Mouse (Mus musculus) MEL (cell line): ENCODE measurements at regions not wholly inside any gene's neighbourhood (a gene's known extent, or its start where the extent isn't known, plus 50 kb on each side); places are given as distances from the start of the nearest gene placed in this dataset.

Source experiments
- DNase-seq: peaks from one replicate; pipeline ENCODE4 v3.0.0; 2011; ENCODE audit warnings: low read depth, low spot score
- H3K27ac ChIP-seq: 2 replicates; pipeline ENCODE4 v1.5.1; 2012; ENCODE audit warnings: low read depth, mild to moderate bottlenecking, control low read depth, low read length, moderate library complexity; ENCODE audit not compliant: control insufficient read depth
- H3K27me3 ChIP-seq, 2 experiments: fragments of 150-350 bp in 1 of 2; sonication (generic) in 1 of 2; 2 replicates each; pipeline ENCODE4 v1.6.1; 2012; ENCODE audit warnings: low read length in 2 of 2, mild to moderate bottlenecking in 2 of 2, improper control_type of control experiment in 1 of 2, moderate library complexity in 1 of 2; ENCODE audit not compliant: insufficient read depth in 2 of 2, control insufficient read depth in 1 of 2
- H3K36me3 ChIP-seq, 2 experiments: 2 replicates each; pipeline ENCODE4 v1.6.1; 2012 to 2014; ENCODE audit warnings: low read length in 2 of 2, improper control_type of control experiment in 1 of 2, inconsistent platforms in 1 of 2, mild to moderate bottlenecking in 1 of 2; ENCODE audit not compliant: insufficient read depth in 2 of 2, control insufficient read depth in 1 of 2
- H3K4me1 ChIP-seq, 2 experiments: fragments of 150-350 bp in 1 of 2; sonication (generic) in 1 of 2; 2 replicates each; pipeline ENCODE4 v1.6.1; 2012; ENCODE audit warnings: low read length in 2 of 2, improper control_type of control experiment in 1 of 2, mild to moderate bottlenecking in 1 of 2; ENCODE audit not compliant: insufficient read depth in 2 of 2, control insufficient read depth in 1 of 2
- H3K4me3 ChIP-seq, 2 experiments: fragments of 150-350 bp in 1 of 2; sonication (generic) in 1 of 2; 2 replicates each; pipeline ENCODE4 v1.5.1; 2012; ENCODE audit warnings: low read depth in 2 of 2, low read length in 2 of 2, mild to moderate bottlenecking in 2 of 2, moderate library complexity in 2 of 2, control low read depth in 1 of 2, improper control_type of control experiment in 1 of 2; ENCODE audit not compliant: control insufficient read depth in 1 of 2, insufficient read depth in 1 of 2
- H3K79me2 ChIP-seq: 2 replicates; pipeline ENCODE4 v1.6.1; 2012; ENCODE audit warnings: mild to moderate bottlenecking, low read length, moderate library complexity; ENCODE audit not compliant: control insufficient read depth, poor library complexity, insufficient read depth
- H3K9ac ChIP-seq: 2 replicates; pipeline ENCODE4 v1.6.1; 2012; ENCODE audit warnings: low read depth, mild to moderate bottlenecking, control low read depth, low read length, moderate library complexity; ENCODE audit not compliant: control insufficient read depth, poor library complexity, severe bottlenecking
- H3K9me3 ChIP-seq: fragments of 150-350 bp; sonication (generic); replicated peaks from 2 replicates; pipeline ENCODE4 v1.6.1; 2012; ENCODE audit warnings: mild to moderate bottlenecking, low read length, improper control_type of control experiment, moderate library complexity; ENCODE audit not compliant: insufficient read depth
- CTCF ChIP-seq, 3 experiments: IDR thresholded peaks in 2 of 3; conservative IDR thresholded peaks in 1 of 3; 2 replicates each; pipeline ENCODE4 v1.5.1; 2011 to 2012; ENCODE audit warnings: low read length in 3 of 3, low read depth in 2 of 3, mild to moderate bottlenecking in 2 of 3, improper control_type of control experiment in 1 of 3, inconsistent platforms in 1 of 3, mixed read lengths in 1 of 3, moderate library complexity in 1 of 3; ENCODE audit not compliant: control insufficient read depth in 1 of 3, insufficient read depth in 1 of 3, poor library complexity in 1 of 3, severe bottlenecking in 1 of 3
- EP300 ChIP-seq, 2 experiments: IDR thresholded peaks; 2 replicates each; pipeline ENCODE4 v1.6.1; 2011; ENCODE audit warnings: improper control_type of control experiment in 2 of 2, low read length in 2 of 2, low read depth in 1 of 2, mild to moderate bottlenecking in 1 of 2
- GATA1 ChIP-seq: IDR thresholded peaks from 2 replicates; pipeline ENCODE4 v1.6.1; 2011; ENCODE audit warnings: low read depth, low read length, improper control_type of control experiment
- MAZ ChIP-seq: IDR thresholded peaks from 2 replicates; pipeline ENCODE4 v1.6.1; 2012; ENCODE audit warnings: low read depth, mild to moderate bottlenecking, inconsistent platforms, low read length, improper control_type of control experiment
- MYB ChIP-seq: IDR thresholded peaks from 2 replicates; pipeline ENCODE4 v1.6.1; 2011; ENCODE audit warnings: mild to moderate bottlenecking, low read depth, low read length, improper control_type of control experiment
- MYC ChIP-seq: IDR thresholded peaks from 2 replicates; pipeline ENCODE4 v1.6.1; 2011; ENCODE audit warnings: low read depth, mild to moderate bottlenecking, low read length, improper control_type of control experiment, moderate library complexity
- NRF1 ChIP-seq: IDR thresholded peaks from 2 replicates; pipeline ENCODE4 v1.6.1; 2014; ENCODE audit warnings: low read depth, mild to moderate bottlenecking, inconsistent platforms, low read length, improper control_type of control experiment, moderate library complexity; ENCODE audit not compliant: poor library complexity, insufficient read depth, severe bottlenecking
- RCOR1 ChIP-seq: IDR thresholded peaks from 2 replicates; pipeline ENCODE4 v1.6.1; 2012; ENCODE audit warnings: low read depth, mild to moderate bottlenecking, inconsistent platforms, low read length, improper control_type of control experiment
- SIN3A ChIP-seq: IDR thresholded peaks from 2 replicates; pipeline ENCODE4 v1.6.1; 2012; ENCODE audit warnings: low read length, improper control_type of control experiment, inconsistent platforms
- TBP ChIP-seq: IDR thresholded peaks from 2 replicates; pipeline ENCODE4 v1.8.0; 2011; ENCODE audit warnings: low read depth, low read length, improper control_type of control experiment
- TCF12 ChIP-seq: IDR thresholded peaks from 2 replicates; pipeline ENCODE4 v1.6.1; 2014; ENCODE audit warnings: low read depth, mild to moderate bottlenecking, inconsistent platforms, low read length, improper control_type of control experiment, moderate library complexity
- UBTF ChIP-seq: IDR thresholded peaks from 2 replicates; pipeline ENCODE4 v1.6.1; 2012; ENCODE audit warnings: low read depth, mild to moderate bottlenecking, inconsistent platforms, low read length, improper control_type of control experiment, moderate library complexity, borderline replicate concordance; ENCODE audit not compliant: insufficient read depth
- ZKSCAN1 ChIP-seq: IDR thresholded peaks from 2 replicates; pipeline ENCODE4 v1.6.1; 2012; ENCODE audit warnings: low read depth, mild to moderate bottlenecking, inconsistent platforms, low read length, improper control_type of control experiment, moderate library complexity

- Histone ChIP-seq H3K4me1 (no peaks in the 10 kb centered on the region), H3K36me3 (no peaks in the 10 kb centered on the region), H3K27me3 (no peaks in the 10 kb centered on the region), H3K79me2 (no peaks in the 10 kb centered on the region), H3K27ac (no peak overlapping the region), H3K4me3 (no peak overlapping the region), H3K9ac (no peak overlapping the region), H3K9me3 (no peaks in the 10 kb centered on the region)
- DNase-seq = no peak
- TF ChIP-seq MYB = no peak
- TF ChIP-seq CTCF (IDR thresholded peaks at IDR 0.05 in 2 of 3, conservative IDR thresholded peaks at IDR 0.05 in 1 of 3; ENCODE audit: control insufficient read depth in 1 of 3, insufficient read depth in 1 of 3, low read depth in 2 of 3, low read length in 3 of 3, poor library complexity in 1 of 3, severe bottlenecking in 1 of 3) = no peak
- no peak for TF ChIP-seq RCOR1
- TF ChIP-seq MAZ = no peak
- TF ChIP-seq EP300 (IDR thresholded peaks at IDR 0.05; ENCODE audit: low read depth in 1 of 2, low read length in 2 of 2) = no peak
- no peak for TF ChIP-seq UBTF
- TF ChIP-seq TCF12 = no peak
- TF ChIP-seq NRF1 = no peak
- no peak for TF ChIP-seq MYC
- no peak for TF ChIP-seq SIN3A
- TF ChIP-seq TBP = no peak
- no peak for TF ChIP-seq ZKSCAN1
- TF ChIP-seq GATA1 = no peak
These were observed 144.1 kb upstream of the Nabp1 start for GRCm38 (mm10) chr1:51622181-51622862.

GRCm38 (mm10) chr1:51621062-51621461, 142.8 kb upstream of the Nabp1 start:
- no peak for TF ChIP-seq NRF1
- H3K9me3 ChIP-seq = no peaks in the 10 kb centered on the region
- no peak for DNase-seq

More at GRCm38 (mm10) chr1:51621062-51621461, 142.8 kb upstream of the Nabp1 start:
- no peaks in the 10 kb centered on the region for H3K27me3 ChIP-seq
- no peak overlapping the region for H3K4me3 ChIP-seq
- no peak overlapping the region for H3K9ac ChIP-seq
- H3K36me3 ChIP-seq = no peaks in the 10 kb centered on the region
- H3K4me1 ChIP-seq = no peaks in the 10 kb centered on the region
- no peak overlapping the region for H3K27ac ChIP-seq
- H3K79me2 ChIP-seq = no peaks in the 10 kb centered on the region
